Mouse (Mus musculus) cerebellum, postnatal 4 days (tissue): ENCODE data around the gene Snai1.
A peak's percentile ranks its signal among the peaks of the same experiment; 100 is the strongest.

Experiments used
- DNase-seq, 2 experiments: peaks; one replicate each; pipeline ENCODE4 v3.0.0; 2022; ENCODE audit warnings: low spot score in 2 of 2, mixed read lengths in 1 of 2

The Snai1 gene

GRCm38 (mm10) chr2:167550341-167550854, 12.4 kb downstream of the Snai1 start:
- DNase-seq = no peak

GRCm38 (mm10) chr2:167551342-167551920, 13.4 kb downstream of the Snai1 start:
- DNase-seq = no peak

GRCm38 (mm10) chr2:167552292-167552691, 14.3 kb downstream of the Snai1 start:
- DNase-seq = no peak

GRCm38 (mm10) chr2:167552927-167553402, 15.0 kb downstream of the Snai1 start:
- DNase-seq = no peak

- no peak for DNase-seq
Measured at GRCm38 (mm10) chr2:167555766-167556165, 17.8 kb downstream of the Snai1 start.

- no peak for DNase-seq
Measured at GRCm38 (mm10) chr2:167559413-167559812, 21.4 kb downstream of the Snai1 start.

GRCm38 (mm10) chr2:167562101-167562500, 24.1 kb downstream of the Snai1 start:
- peak in 1 of 2 experiments; percentile 48 for DNase-seq

- DNase-seq = no peak
Measured at GRCm38 (mm10) chr2:167563035-167563434, 25.0 kb downstream of the Snai1 start.

GRCm38 (mm10) chr2:167563703-167564102, 25.7 kb downstream of the Snai1 start:
- DNase-seq = no peak

GRCm38 (mm10) chr2:167564551-167565311, 26.7 kb downstream of the Snai1 start:
- no peak for DNase-seq

GRCm38 (mm10) chr2:167565312-167565656, 27.3 kb downstream of the Snai1 start:
- no peak for DNase-seq

- no peak for DNase-seq
Measured at GRCm38 (mm10) chr2:167565682-167566081, 27.7 kb downstream of the Snai1 start.

GRCm38 (mm10) chr2:167568112-167568511, 30.1 kb downstream of the Snai1 start:
- no peak for DNase-seq

- no peak for DNase-seq
Measured at GRCm38 (mm10) chr2:167569934-167570651, 32.1 kb downstream of the Snai1 start.

- no peak for DNase-seq
Measured at GRCm38 (mm10) chr2:167570815-167571214, 32.8 kb downstream of the Snai1 start.

- DNase-seq = no peak
Measured at GRCm38 (mm10) chr2:167571442-167572220, 33.6 kb downstream of the Snai1 start.

GRCm38 (mm10) chr2:167574814-167575213, 36.8 kb downstream of the Snai1 start:
- no peak for DNase-seq

- no peak for DNase-seq
Measured at GRCm38 (mm10) chr2:167575581-167575980, 37.6 kb downstream of the Snai1 start.

- no peak for DNase-seq
Measured at GRCm38 (mm10) chr2:167576121-167576620, 38.2 kb downstream of the Snai1 start.

GRCm38 (mm10) chr2:167577186-167577785, 39.3 kb downstream of the Snai1 start:
- DNase-seq = no peak

GRCm38 (mm10) chr2:167578521-167578920, 40.5 kb downstream of the Snai1 start:
- no peak for DNase-seq
